Mouse (Mus musculus) kidney, embryonic 14.5 days (tissue): ENCODE measurements around the gene Ptprm. TPM values are rescaled to one million over a fixed set of nuclear protein-coding genes. Genes with fewer than 3 reads are reported as not detected.

Experiments
- ATAC-seq: fragments of 200-750 bp; cut with Nextera tagmentation; 2 replicates; pipeline ENCODE4 v1.8.0; 2017; ENCODE audit warnings: moderate number of reproducible peaks, mild to moderate bottlenecking, moderate TSS enrichment, moderate library complexity; ENCODE audit not compliant: low FRiP score, low TSS enrichment
- H3K27ac ChIP-seq: fragments of 300-500 bp; sonication (generic); 2 replicates; pipeline ENCODE4 v1.5.1; 2014; ENCODE audit warnings: low read depth, mild to moderate bottlenecking, low read length, moderate library complexity, mixed read lengths
- H3K27me3 ChIP-seq: fragments of 300-500 bp; sonication (generic); 2 replicates; pipeline ENCODE4 v1.6.1; 2014; ENCODE audit warnings: mild to moderate bottlenecking, low read length; ENCODE audit not compliant: control insufficient read depth, insufficient read depth
- H3K36me3 ChIP-seq: fragments of 300-500 bp; sonication (generic); 2 replicates; pipeline ENCODE4 v1.6.1; 2014; ENCODE audit warnings: low read length, mixed read lengths; ENCODE audit not compliant: control insufficient read depth, insufficient read depth
- H3K4me1 ChIP-seq: fragments of 300-500 bp; sonication (generic); 2 replicates; pipeline ENCODE4 v1.6.1; 2014; ENCODE audit warnings: low read length, mixed read lengths; ENCODE audit not compliant: control insufficient read depth, insufficient read depth
- H3K4me2 ChIP-seq: fragments of 300-500 bp; sonication (generic); replicated peaks from 2 replicates; pipeline ENCODE4 v1.6.1; 2014; ENCODE audit warnings: low read depth, mild to moderate bottlenecking, low read length
- H3K4me3 ChIP-seq: fragments of 300-500 bp; sonication (generic); 2 replicates; pipeline ENCODE4 v1.5.1; 2014; ENCODE audit warnings: mild to moderate bottlenecking, low read length
- H3K9ac ChIP-seq: fragments of 300-500 bp; sonication (generic); 2 replicates; pipeline ENCODE4 v1.6.1; 2014; ENCODE audit warnings: low read depth, mild to moderate bottlenecking, low read length, moderate library complexity
- H3K9me3 ChIP-seq: fragments of 300-500 bp; sonication (generic); 2 replicates; pipeline ENCODE4 v1.6.1; 2016; ENCODE audit warnings: low read length; ENCODE audit not compliant: control insufficient read depth
- WGBS: fragments of 180-500 bp; shearing (Covaris S2); extraction: QIAGEN DNeasy Blood & Tissue Kit; methylation state at CpG from one replicate; pipeline ENCODE4 v1.1.7; 2014; 5-methylcytosine and 5-hydroxymethylcytosine counted together
- polyA plus RNA-seq: library from polyadenylated mRNA; unstranded; fragments of >200 nt; fragmentation: Nextera tagmentation; extraction: Ambion mirVana; gene quantifications from 2 replicates; pipeline ENCODE4 v1.2.1, GENCODE M21; 2014

The Ptprm gene
- polyA plus RNA-seq, 1 experiment from 2014 or later: 22.6 TPM

DNA sequence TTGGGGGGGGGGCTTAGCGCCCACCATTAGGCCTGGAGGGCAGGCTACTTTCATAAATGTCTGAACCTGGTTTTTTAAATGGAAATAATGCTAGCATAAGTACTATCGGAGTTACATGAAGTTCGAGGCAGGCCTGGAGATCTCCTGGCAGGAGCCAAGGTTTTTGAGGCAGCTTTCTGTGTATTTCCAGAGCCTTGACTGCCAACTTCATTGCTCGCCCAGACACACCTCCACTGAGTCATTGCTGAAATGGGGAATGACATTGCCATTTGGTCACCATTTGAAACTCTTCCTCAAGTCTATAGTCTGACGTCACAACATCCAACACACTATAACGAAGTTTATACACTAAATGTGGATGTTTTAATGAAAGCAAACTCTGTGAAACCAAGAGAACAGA is 89.5 kb downstream of the Ptprm start:
- H3K4me3 ChIP-seq: no peak overlapping the region
- H3K9ac ChIP-seq: no peak overlapping the region
- 0 out of 2 replicates have a peak, but pooled peaks cover 3% of the 10 kb centered on the region for H3K4me1 ChIP-seq
- no peak for ATAC-seq
- H3K36me3 ChIP-seq: no peaks in the 10 kb centered on the region
- 88% methylated on average over 6 of the region's 6 CpGs for WGBS
- no peaks in the 10 kb centered on the region for H3K27me3 ChIP-seq
- H3K27ac ChIP-seq: no peak overlapping the region
- no peak overlapping the region for H3K4me2 ChIP-seq
- H3K9me3 ChIP-seq: no peaks in the 10 kb centered on the region

DNA sequence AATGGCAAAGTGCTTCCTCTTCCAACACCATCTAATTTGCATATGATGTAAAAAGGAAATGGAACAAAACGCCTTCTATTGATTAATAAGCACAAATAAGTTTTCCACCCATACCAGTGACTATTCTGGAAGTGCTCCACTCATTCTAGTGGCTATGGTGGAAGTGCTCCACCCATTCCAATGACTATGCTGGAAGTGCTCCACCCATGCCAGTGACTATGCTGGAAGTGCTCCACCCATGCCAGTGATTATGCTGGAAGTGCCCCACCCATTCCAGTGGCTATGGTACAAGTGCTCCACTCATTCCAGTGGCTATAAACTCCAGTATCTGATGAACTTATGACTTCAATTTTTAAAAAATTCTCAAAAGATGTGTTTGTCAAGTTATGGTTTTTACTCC is 91.2 kb downstream of the Ptprm start:
- H3K9ac ChIP-seq: no peak overlapping the region
- no peak overlapping the region for H3K4me3 ChIP-seq
- H3K9me3 ChIP-seq: no peaks in the 10 kb centered on the region
- H3K36me3 ChIP-seq: no peaks in the 10 kb centered on the region
- WGBS: 70% methylated on average over 1 of the region's 1 CpGs
- H3K4me2 ChIP-seq: no peak overlapping the region
- no peaks in the 10 kb centered on the region for H3K27me3 ChIP-seq
- H3K4me1 ChIP-seq: 0 out of 2 replicates have a peak, but pooled peaks cover 3% of the 10 kb centered on the region
- H3K27ac ChIP-seq: no peak overlapping the region
- no peak for ATAC-seq

GRCm38 (mm10) chr17:67260016-67260415 is 94.2 kb downstream of the Ptprm start:
- no peaks in the 10 kb centered on the region for H3K9me3 ChIP-seq
- H3K4me3 ChIP-seq: no peak overlapping the region
- no peak overlapping the region for H3K9ac ChIP-seq
- H3K4me2 ChIP-seq: no peak overlapping the region
- WGBS: 64% methylated on average over 4 of the region's 4 CpGs
- H3K27ac ChIP-seq: no peak overlapping the region
- H3K27me3 ChIP-seq: no peaks in the 10 kb centered on the region
- ATAC-seq: no peak
- no peaks in the 10 kb centered on the region for H3K36me3 ChIP-seq
- H3K4me1 ChIP-seq: no peaks in the 10 kb centered on the region

DNA sequence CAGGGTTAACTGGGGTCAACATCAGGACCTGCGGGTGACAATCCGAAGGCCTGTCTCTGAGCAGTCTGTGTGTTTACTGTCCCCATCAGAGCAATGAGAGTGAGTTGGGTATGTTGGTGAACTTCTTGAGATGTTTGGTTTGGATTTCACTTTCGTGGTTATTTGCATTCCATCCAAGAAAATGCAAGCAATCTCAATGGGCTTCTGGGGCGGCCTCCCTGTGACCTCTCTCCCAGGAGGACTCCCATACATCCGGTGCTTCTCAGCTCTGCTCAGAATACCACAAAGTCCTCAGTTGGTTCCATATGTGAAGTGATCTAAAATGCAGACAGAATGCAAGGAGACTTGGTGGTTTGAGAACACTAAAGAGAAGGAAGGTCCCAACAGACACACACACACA is 96.5 kb downstream of the Ptprm start:
- Histone ChIP-seq H3K27me3 (no peaks in the 10 kb centered on the region), H3K4me2 (no peak overlapping the region), H3K9ac (no peak overlapping the region), H3K36me3 (no peaks in the 10 kb centered on the region), H3K4me3 (no peak overlapping the region), H3K9me3 (no peaks in the 10 kb centered on the region), H3K4me1 (no peaks in the 10 kb centered on the region), H3K27ac (no peak overlapping the region)
- WGBS: 73% methylated on average over 5 of the region's 5 CpGs
- no peak for ATAC-seq

DNA sequence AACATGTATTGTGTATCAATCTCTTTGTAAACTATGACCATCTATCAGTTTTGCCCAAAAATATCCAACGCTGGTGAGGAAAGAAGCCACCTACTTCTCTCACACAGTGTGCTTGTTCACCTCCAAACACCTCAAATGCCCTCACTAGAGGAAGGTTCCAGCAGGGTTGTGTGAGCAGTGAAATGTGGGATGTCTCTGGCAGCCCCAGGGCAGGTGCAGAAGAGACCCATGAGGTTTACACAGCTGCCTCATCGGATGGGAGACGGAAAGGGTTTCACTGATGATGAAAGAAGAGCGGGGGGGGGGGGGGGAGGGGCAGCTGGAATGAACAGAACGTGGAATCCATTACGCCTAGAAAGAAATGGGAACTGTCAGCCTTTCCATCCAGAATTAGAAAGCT is 98.1 kb downstream of the Ptprm start:
- Histone ChIP-seq H3K9ac (no peak overlapping the region), H3K9me3 (no peaks in the 10 kb centered on the region), H3K27me3 (no peaks in the 10 kb centered on the region), H3K4me2 (no peak overlapping the region), H3K4me3 (no peak overlapping the region), H3K27ac (no peak overlapping the region), H3K4me1 (no peaks in the 10 kb centered on the region), H3K36me3 (no peaks in the 10 kb centered on the region)
- ATAC-seq: no peak
- WGBS: 67% methylated on average over 5 of the region's 6 CpGs

DNA sequence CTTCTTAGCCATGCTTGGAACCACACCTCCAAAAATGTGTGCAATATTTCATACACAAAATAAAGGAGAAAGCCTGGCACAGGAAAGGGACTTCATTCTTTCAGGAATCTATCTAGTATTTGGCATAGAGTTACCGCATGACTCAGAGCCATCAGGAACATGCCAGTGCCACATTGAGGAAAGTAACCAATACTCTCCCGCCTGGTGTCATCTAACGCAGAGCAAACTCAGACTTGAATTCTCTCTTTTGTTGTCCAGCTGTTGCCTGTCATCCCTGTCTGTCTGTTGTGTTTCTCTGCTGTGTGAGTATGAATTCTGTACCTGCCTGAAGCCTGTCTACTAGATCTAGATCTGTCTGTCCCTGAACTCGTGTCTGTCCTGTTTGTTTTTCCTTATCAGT is 100.8 kb downstream of the Ptprm start:
- H3K36me3 ChIP-seq: no peaks in the 10 kb centered on the region
- 46% methylated on average over 4 of the region's 4 CpGs for WGBS
- H3K27me3 ChIP-seq: no peaks in the 10 kb centered on the region
- no peak overlapping the region for H3K27ac ChIP-seq
- no peak overlapping the region for H3K4me3 ChIP-seq
- H3K9ac ChIP-seq: no peak overlapping the region
- peak; percentile 61; the same call in 1 of the 2 replicates for ATAC-seq
- H3K4me1 ChIP-seq: no peaks in the 10 kb centered on the region
- no peaks in the 10 kb centered on the region for H3K9me3 ChIP-seq
- no peak overlapping the region for H3K4me2 ChIP-seq

GRCm38 (mm10) chr17:67252992-67253391 is 101.3 kb downstream of the Ptprm start:
- Histone ChIP-seq H3K36me3 (no peaks in the 10 kb centered on the region), H3K27me3 (no peaks in the 10 kb centered on the region), H3K9ac (no peak overlapping the region), H3K4me3 (no peak overlapping the region), H3K4me1 (no peaks in the 10 kb centered on the region), H3K27ac (no peak overlapping the region), H3K9me3 (no peaks in the 10 kb centered on the region), H3K4me2 (no peak overlapping the region)
- 32% methylated on average over 6 of the region's 6 CpGs for WGBS
- ATAC-seq: peak; percentile 48; the same call in 1 of the 2 replicates

GRCm38 (mm10) chr17:67245273-67245875 is 108.9 kb downstream of the Ptprm start:
- H3K36me3 ChIP-seq: no peaks in the 10 kb centered on the region
- no peak overlapping the region for H3K9ac ChIP-seq
- H3K27me3 ChIP-seq: no peaks in the 10 kb centered on the region
- H3K4me3 ChIP-seq: no peak overlapping the region
- H3K4me1 ChIP-seq: peaks cover 20% of the 10 kb centered on the region; the same call in 1 of the 2 replicates
- no peak overlapping the region for H3K4me2 ChIP-seq
- H3K27ac ChIP-seq: no peak overlapping the region
- H3K9me3 ChIP-seq: no peaks in the 10 kb centered on the region
- 58% methylated on average over 4 of the region's 4 CpGs for WGBS
- ATAC-seq: peak; percentile 44; the same call in 1 of the 2 replicates

- H3K36me3 ChIP-seq: no peaks in the 10 kb centered on the region
- H3K4me2 ChIP-seq: no peak overlapping the region
- no peak overlapping the region for H3K4me3 ChIP-seq
- H3K27me3 ChIP-seq: no peaks in the 10 kb centered on the region
- peak; percentile 33; the same call in 1 of the 2 replicates for ATAC-seq
- no peak overlapping the region for H3K9ac ChIP-seq
- 42% methylated on average over 12 of the region's 12 CpGs for WGBS
- peaks cover 20% of the 10 kb centered on the region; the same call in 1 of the 2 replicates for H3K4me1 ChIP-seq
- no peak overlapping the region for H3K27ac ChIP-seq
- H3K9me3 ChIP-seq: no peaks in the 10 kb centered on the region
These were observed 111.3 kb downstream of the Ptprm start for GRCm38 (mm10) chr17:67242774-67243495.
